Mouse (Mus musculus) embryonic facial prominence, embryonic 10.5 days (tissue): ENCODE results near the gene Cpb2. TPM values are rescaled to one million over a fixed set of nuclear protein-coding genes. Genes with fewer than 3 reads are reported as not detected.
A peak's percentile ranks its signal among the peaks of the same experiment; 100 is the strongest.

ENCODE experiments used
- DNase-seq: peaks from one replicate; pipeline ENCODE4 v3.0.0-alpha.2; 2017; ENCODE audit warnings: low spot score
- H3K27ac ChIP-seq: fragments of 300-500 bp; sonication (generic); replicated peaks from 2 replicates; pipeline ENCODE4 v1.5.1; 2016; ENCODE audit warnings: mild to moderate bottlenecking
- H3K27me3 ChIP-seq: fragments of 300-500 bp; sonication (generic); replicated peaks from 2 replicates; pipeline ENCODE4 v1.6.1; 2016; ENCODE audit warnings: low read depth, mild to moderate bottlenecking; ENCODE audit not compliant: poor library complexity, severe bottlenecking
- H3K36me3 ChIP-seq: fragments of 300-500 bp; sonication (generic); replicated peaks from 2 replicates; pipeline ENCODE4 v1.6.1; 2016; ENCODE audit warnings: mild to moderate bottlenecking, moderate library complexity
- H3K4me1 ChIP-seq: fragments of 300-500 bp; sonication (generic); 2 replicates; pipeline ENCODE4 v1.6.1; 2016
- H3K4me3 ChIP-seq: fragments of 300-500 bp; sonication (generic); 2 replicates; pipeline ENCODE4 v1.5.1; 2016; ENCODE audit warnings: mild to moderate bottlenecking, moderate library complexity
- H3K9me3 ChIP-seq: fragments of 300-500 bp; sonication (generic); 2 replicates; pipeline ENCODE4 v1.6.1; 2016; ENCODE audit warnings: mild to moderate bottlenecking
- WGBS: fragments of 180-500 bp; shearing (Covaris S2); methylation state at CpG from one replicate; pipeline ENCODE4 v1.1.7; 2016; 5-methylcytosine and 5-hydroxymethylcytosine counted together
- microRNA-seq: library from miRNA; unstranded; fragments of <30 nt; microRNA quantifications from one replicate; pipeline ENCODE4, GENCODE M21; 2017
- polyA plus RNA-seq: library from polyadenylated mRNA; unstranded; fragments of >200 nt; fragmentation: Nextera tagmentation; extraction: Ambion mirVana; gene quantifications from 2 replicates; pipeline ENCODE4 v1.2.1, GENCODE M21; 2016

Cpb2 gene
- polyA plus RNA-seq, 1 experiment from 2014 or later: not detected

DNA sequence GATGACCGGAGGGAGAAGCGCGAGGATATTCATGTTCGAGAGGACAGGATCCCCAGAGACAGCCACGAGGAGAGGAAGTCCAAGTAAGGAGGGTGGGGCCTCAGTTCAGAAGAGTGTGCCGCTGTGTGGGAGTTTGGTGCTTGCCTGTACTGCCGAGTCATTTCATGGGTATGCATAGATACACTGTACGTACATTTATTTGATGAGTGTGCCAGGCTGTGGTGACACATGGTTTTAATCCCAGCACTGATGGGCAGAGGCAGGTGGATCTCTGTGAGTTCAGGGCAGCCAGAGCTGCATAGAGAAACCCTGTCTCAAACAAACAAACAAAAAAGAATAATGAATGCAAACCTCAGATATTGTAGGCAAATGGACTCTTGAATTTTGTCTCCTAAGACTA lies 86.0 kb downstream of the Cpb2 start:
- WGBS: 84% methylated on average over 8 of the region's 8 CpGs
- H3K9me3 ChIP-seq: no peaks in the 10 kb centered on the region
- H3K27ac ChIP-seq: no peak overlapping the region
- no peak overlapping the region for H3K4me3 ChIP-seq
- no peak for DNase-seq
- no peaks in the 10 kb centered on the region for H3K4me1 ChIP-seq
- H3K36me3 ChIP-seq: peaks cover 81% of the 10 kb centered on the region
- no peaks in the 10 kb centered on the region for H3K27me3 ChIP-seq

DNA sequence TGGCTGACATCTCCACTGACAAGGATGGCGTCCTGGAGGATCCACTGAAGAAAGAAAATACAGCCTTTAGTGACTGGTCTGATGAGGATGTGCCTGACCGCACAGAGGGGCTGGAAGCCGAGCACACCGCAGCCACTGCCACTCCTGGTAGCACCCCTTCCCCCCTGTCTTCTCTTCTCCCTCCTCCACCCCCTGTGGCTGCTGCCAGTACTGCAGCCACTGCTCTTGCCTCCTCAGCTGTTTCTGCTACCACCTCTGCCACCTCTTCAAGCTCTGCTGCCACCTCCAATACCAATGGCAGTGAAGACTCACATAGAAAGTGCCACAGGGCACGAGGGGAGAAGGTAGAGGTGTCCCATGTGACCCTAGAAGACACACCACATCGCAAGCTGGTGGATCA lies 88.5 kb downstream of the Cpb2 start:
- Histone ChIP-seq H3K36me3 (peaks cover 70% of the 10 kb centered on the region), H3K9me3 (no peaks in the 10 kb centered on the region), H3K4me1 (no peaks in the 10 kb centered on the region), H3K27ac (no peak overlapping the region), H3K4me3 (no peak overlapping the region), H3K27me3 (no peaks in the 10 kb centered on the region)
- DNase-seq: peak; percentile 35
- WGBS: 89% methylated on average over 6 of the region's 6 CpGs

Small RNA genes within 50 kb of the gene (microRNA-seq; reads per million reads assigned to microRNA genes)
- not detected for gene Gm44482

Other genes starting within 250 kb of the Cpb2 start
- 0.13 and 0.34 TPM in 2 replicates for gene Rubcnl, start 226.3 kb upstream of the Cpb2 start, polyA plus RNA-seq
- gene Lrrc63, start 111.4 kb upstream of the Cpb2 start, polyA plus RNA-seq: 0.13 TPM in 1 of 2 replicates, not detected in the other
- gene Lcp1, start 111.2 kb upstream of the Cpb2 start, polyA plus RNA-seq: 20.7 and 25.5 TPM in 2 replicates
- gene Zc3h13, start 42.1 kb downstream of the Cpb2 start, polyA plus RNA-seq: 37.1 and 40.9 TPM in 2 replicates
- 0.06 and 0.15 TPM in 2 replicates for gene Siah3, start 213.7 kb downstream of the Cpb2 start, polyA plus RNA-seq